Mouse (Mus musculus) limb, embryonic 14.5 days (tissue): ENCODE data around the gene Olfr701. TPM values are rescaled to one million over a fixed set of nuclear protein-coding genes. Genes with fewer than 3 reads are reported as not detected.

Experiments used
- ATAC-seq: fragments of 200-750 bp; cut with Nextera tagmentation; 2 replicates; pipeline ENCODE4 v1.8.0; 2017; ENCODE audit warnings: low read depth, moderate number of reproducible peaks, moderate TSS enrichment; ENCODE audit not compliant: low FRiP score
- DNase-seq: peaks from one replicate; pipeline ENCODE4 v3.0.0-alpha.2; 2015; ENCODE audit warnings: low spot score
- H3K27ac ChIP-seq: fragments of 300-500 bp; sonication (generic); replicated peaks from 2 replicates; pipeline ENCODE4 v1.5.1; 2014; ENCODE audit warnings: low read depth, mild to moderate bottlenecking, low read length, moderate library complexity, mixed read lengths
- H3K27me3 ChIP-seq: fragments of 300-500 bp; sonication (generic); 2 replicates; pipeline ENCODE4 v1.6.1; 2014; ENCODE audit warnings: low read length, mixed read lengths; ENCODE audit not compliant: control insufficient read depth, insufficient read depth
- H3K36me3 ChIP-seq: fragments of 300-500 bp; sonication (generic); 2 replicates; pipeline ENCODE4 v1.6.1; 2014; ENCODE audit warnings: mild to moderate bottlenecking, low read length, moderate library complexity, mixed read lengths; ENCODE audit not compliant: control insufficient read depth, insufficient read depth
- H3K4me1 ChIP-seq: fragments of 300-500 bp; sonication (generic); 2 replicates; pipeline ENCODE4 v1.6.1; 2014; ENCODE audit warnings: antibody characterized with exemption, low read length, mixed read lengths; ENCODE audit not compliant: control insufficient read depth, insufficient read depth
- H3K4me2 ChIP-seq: fragments of 300-500 bp; sonication (generic); replicated peaks from 2 replicates; pipeline ENCODE4 v1.6.1; 2014; ENCODE audit warnings: low read depth, mild to moderate bottlenecking, low read length, moderate library complexity; ENCODE audit not compliant: severe bottlenecking
- H3K4me3 ChIP-seq: fragments of 300-500 bp; sonication (generic); replicated peaks from 2 replicates; pipeline ENCODE4 v1.5.1; 2014; ENCODE audit warnings: low read length
- H3K9ac ChIP-seq: fragments of 300-500 bp; sonication (generic); 2 replicates; pipeline ENCODE4 v1.6.1; 2014; ENCODE audit warnings: mild to moderate bottlenecking, low read depth, low read length, moderate library complexity; ENCODE audit not compliant: severe bottlenecking
- H3K9me3 ChIP-seq: fragments of 300-500 bp; sonication (generic); 2 replicates; pipeline ENCODE4 v1.6.1; 2016; ENCODE audit warnings: low read length; ENCODE audit not compliant: control insufficient read depth
- POLR2A ChIP-seq: fragments of 200-500 bp; IDR thresholded peaks from 2 replicates; pipeline ENCODE4 v1.8.0; 2012; ENCODE audit warnings: inconsistent platforms, mild to moderate bottlenecking, moderate library complexity, borderline replicate concordance; ENCODE audit not compliant: insufficient read depth, insufficient read length; ENCODE audit errors: extremely low read depth
- WGBS: fragments of 180-500 bp; shearing (Covaris S2); extraction: QIAGEN DNeasy Blood & Tissue Kit; methylation state at CpG from one replicate; pipeline ENCODE4 v1.1.7; 2014; 5-methylcytosine and 5-hydroxymethylcytosine counted together
- polyA plus RNA-seq, 2 experiments: library from polyadenylated mRNA; depleted of rRNA in 1 of 2; stranded (reverse) in 1 of 2; unstranded in 1 of 2; fragments of >200 nt; fragmentation: Nextera tagmentation in 1 of 2; extraction: Ambion mirVana in 1 of 2; gene quantifications; 2 replicates each; pipeline versions ENCODE4 v1.2.1 to v1.2.3; 2012 to 2014

Gene Olfr701
- polyA plus RNA-seq, 2 experiments = not detected

DNA sequence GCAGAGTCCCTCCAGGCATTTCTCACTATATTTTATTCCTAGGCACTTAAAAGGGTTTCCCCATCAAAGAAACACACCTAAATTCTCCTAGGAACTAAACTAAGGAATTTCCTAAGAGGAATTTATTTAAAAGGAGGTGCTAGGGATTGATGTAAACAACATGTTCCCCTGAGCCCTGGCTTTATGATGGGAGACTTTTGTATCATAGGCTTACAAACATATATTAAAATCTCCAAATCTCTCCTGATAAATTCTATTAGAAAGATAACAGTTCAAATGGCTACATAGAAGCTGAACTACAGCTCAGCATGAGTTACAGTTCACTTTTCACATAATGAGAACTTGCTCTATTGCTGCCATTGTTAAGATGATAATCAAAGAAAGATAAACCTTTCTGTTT is 19.9 kb downstream of the Olfr701 start, which contains the start of gene Olfr702:
TSS of gene Olfr702 (minus strand) at position 101 of the 400 bp plus-strand sequence.
- Histone ChIP-seq H3K36me3 (no peaks in the 10 kb centered on the region), H3K4me1 (no peaks in the 10 kb centered on the region), H3K4me3 (no peak within 1 kb of the TSS), H3K4me2 (no peak within 1 kb of the TSS), H3K9ac (no peak within 1 kb of the TSS), H3K27ac (no peak within 1 kb of the TSS), H3K27me3 (no peaks in the 10 kb centered on the region), H3K9me3 (no peaks in the 10 kb centered on the region)
- DNase-seq = no peak
- no peak for TF ChIP-seq POLR2A
- ATAC-seq = no peak

DNA sequence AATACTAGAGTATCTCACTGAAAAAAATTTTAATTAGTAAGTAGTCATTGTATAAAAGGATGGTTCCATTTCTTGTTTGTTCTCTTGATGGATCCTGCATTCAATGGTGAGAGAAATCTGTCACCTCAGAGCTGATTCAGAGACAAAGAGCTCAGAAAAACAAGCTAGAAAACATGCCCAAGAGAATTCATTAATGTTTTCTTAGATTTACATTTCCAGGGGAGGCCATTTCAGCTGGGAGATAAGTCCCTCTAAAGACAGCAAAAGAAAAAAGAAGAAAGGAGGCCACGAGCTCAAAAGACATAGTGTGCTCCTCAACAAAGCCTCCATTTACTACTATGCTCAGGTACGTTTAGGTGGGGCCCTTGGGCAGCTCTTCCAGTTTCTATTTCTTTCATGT is 29.1 kb downstream of the Olfr701 start, which contains the start of gene Olfr703:
TSS of gene Olfr703 (plus strand) at position 301 of the 400 bp plus-strand sequence.
- 56% methylated on average over 2 of the region's 2 CpGs for WGBS
- ATAC-seq (no peak), DNase-seq (no peak)
- H3K27ac ChIP-seq = no peak within 1 kb of the TSS
- no peak for TF ChIP-seq POLR2A
- no peaks in the 10 kb centered on the region for H3K9me3 ChIP-seq
- H3K9ac ChIP-seq = no peak within 1 kb of the TSS
- H3K4me1 ChIP-seq = no peaks in the 10 kb centered on the region
- no peaks in the 10 kb centered on the region for H3K36me3 ChIP-seq
- no peaks in the 10 kb centered on the region for H3K27me3 ChIP-seq
- no peak within 1 kb of the TSS for H3K4me2 ChIP-seq
- no peak within 1 kb of the TSS for H3K4me3 ChIP-seq

DNA sequence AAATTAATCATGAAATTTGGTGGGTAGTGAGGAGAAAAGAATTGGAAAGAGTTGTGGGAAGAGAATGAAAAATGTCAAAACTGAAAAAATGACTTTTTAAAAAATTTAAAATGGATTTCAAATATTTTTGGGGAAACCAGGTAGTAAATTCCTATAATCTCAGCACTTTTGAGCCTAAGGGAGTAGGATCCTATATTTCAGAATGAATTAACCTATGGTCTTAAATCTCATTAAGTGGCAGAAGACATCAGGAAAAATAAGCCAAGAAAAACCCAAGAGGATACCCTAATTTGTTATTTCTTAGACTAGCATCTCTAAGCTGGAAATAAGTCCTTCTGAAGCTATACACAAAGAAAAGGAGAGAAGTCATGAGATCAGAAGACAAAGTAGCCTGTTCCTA is 49.0 kb downstream of the Olfr701 start, which contains the start of gene Olfr704:
TSS of gene Olfr704 (plus strand) at position 301 of the 400 bp plus-strand sequence.
- H3K4me3 ChIP-seq = no peak within 1 kb of the TSS
- no peaks in the 10 kb centered on the region for H3K9me3 ChIP-seq
- no peak within 1 kb of the TSS for H3K9ac ChIP-seq
- ATAC-seq (no peak), DNase-seq (no peak)
- no peaks in the 10 kb centered on the region for H3K4me1 ChIP-seq
- no peaks in the 10 kb centered on the region for H3K27me3 ChIP-seq
- no peak within 1 kb of the TSS for H3K4me2 ChIP-seq
- no peaks in the 10 kb centered on the region for H3K36me3 ChIP-seq
- no peak for TF ChIP-seq POLR2A
- no peak within 1 kb of the TSS for H3K27ac ChIP-seq

Other genes with a start within 250 kb of the Olfr701 start
- gene Olfr693, start 133.5 kb upstream of the Olfr701 start, polyA plus RNA-seq (2012; rRNA removed) = not detected in 2 replicates
- gene Olfr693, start 133.5 kb upstream of the Olfr701 start, polyA plus RNA-seq (2014; fragmentation: Nextera tagmentation; extraction: Ambion mirVana) = not detected in 2 replicates
- gene Olfr694, start 122.3 kb upstream of the Olfr701 start, polyA plus RNA-seq (2012; rRNA removed) = not detected in 2 replicates
- gene Olfr694, start 122.3 kb upstream of the Olfr701 start, polyA plus RNA-seq (2014; fragmentation: Nextera tagmentation; extraction: Ambion mirVana) = not detected in 2 replicates
- not detected in 2 replicates for gene Olfr695, start 97.7 kb upstream of the Olfr701 start, polyA plus RNA-seq (2012; rRNA removed)
- not detected in 2 replicates for gene Olfr695, start 97.7 kb upstream of the Olfr701 start, polyA plus RNA-seq (2014; fragmentation: Nextera tagmentation; extraction: Ambion mirVana)
- gene Olfr697, start 71.7 kb upstream of the Olfr701 start, polyA plus RNA-seq (2012; rRNA removed) = not detected in 2 replicates
- not detected in 2 replicates for gene Olfr697, start 71.7 kb upstream of the Olfr701 start, polyA plus RNA-seq (2014; fragmentation: Nextera tagmentation; extraction: Ambion mirVana)
- not detected in 2 replicates for gene Olfr698, start 58.7 kb upstream of the Olfr701 start, polyA plus RNA-seq (2012; rRNA removed)
- gene Olfr698, start 58.7 kb upstream of the Olfr701 start, polyA plus RNA-seq (2014; fragmentation: Nextera tagmentation; extraction: Ambion mirVana) = not detected in 2 replicates
- gene Olfr699, start 20.9 kb upstream of the Olfr701 start, polyA plus RNA-seq (2012; rRNA removed) = not detected in 2 replicates
- gene Olfr699, start 20.9 kb upstream of the Olfr701 start, polyA plus RNA-seq (2014; fragmentation: Nextera tagmentation; extraction: Ambion mirVana) = not detected in 2 replicates
- not detected in 2 replicates for gene Olfr700, start 5.3 kb upstream of the Olfr701 start, polyA plus RNA-seq (2012; rRNA removed)
- gene Olfr700, start 5.3 kb upstream of the Olfr701 start, polyA plus RNA-seq (2014; fragmentation: Nextera tagmentation; extraction: Ambion mirVana) = not detected in 2 replicates
- not detected in 2 replicates for gene Olfr702, start 19.8 kb downstream of the Olfr701 start, polyA plus RNA-seq (2012; rRNA removed)
- not detected in 2 replicates for gene Olfr702, start 19.8 kb downstream of the Olfr701 start, polyA plus RNA-seq (2014; fragmentation: Nextera tagmentation; extraction: Ambion mirVana)
- gene Olfr703, start 29.2 kb downstream of the Olfr701 start, polyA plus RNA-seq (2012; rRNA removed) = not detected in 2 replicates
- gene Olfr703, start 29.2 kb downstream of the Olfr701 start, polyA plus RNA-seq (2014; fragmentation: Nextera tagmentation; extraction: Ambion mirVana) = not detected in 2 replicates
- not detected in 2 replicates for gene Olfr704, start 49.1 kb downstream of the Olfr701 start, polyA plus RNA-seq (2012; rRNA removed)
- gene Olfr704, start 49.1 kb downstream of the Olfr701 start, polyA plus RNA-seq (2014; fragmentation: Nextera tagmentation; extraction: Ambion mirVana) = not detected in 2 replicates
- gene Olfr705, start 62.8 kb downstream of the Olfr701 start, polyA plus RNA-seq (2012; rRNA removed) = not detected in 2 replicates
- gene Olfr705, start 62.8 kb downstream of the Olfr701 start, polyA plus RNA-seq (2014; fragmentation: Nextera tagmentation; extraction: Ambion mirVana) = not detected in 2 replicates
- gene Olfr706, start 74.0 kb downstream of the Olfr701 start, polyA plus RNA-seq (2012; rRNA removed) = not detected in 2 replicates
- not detected in 2 replicates for gene Olfr706, start 74.0 kb downstream of the Olfr701 start, polyA plus RNA-seq (2014; fragmentation: Nextera tagmentation; extraction: Ambion mirVana)
- not detected in 2 replicates for gene Olfr707, start 87.1 kb downstream of the Olfr701 start, polyA plus RNA-seq (2012; rRNA removed)
- gene Olfr707, start 87.1 kb downstream of the Olfr701 start, polyA plus RNA-seq (2014; fragmentation: Nextera tagmentation; extraction: Ambion mirVana) = not detected in 2 replicates
- gene Olfr1532-ps1, start 93.9 kb downstream of the Olfr701 start, polyA plus RNA-seq (2012; rRNA removed) = not detected in 2 replicates
- gene Olfr1532-ps1, start 93.9 kb downstream of the Olfr701 start, polyA plus RNA-seq (2014; fragmentation: Nextera tagmentation; extraction: Ambion mirVana) = not detected in 2 replicates
- gene Olfr709-ps1, start 118.1 kb downstream of the Olfr701 start, polyA plus RNA-seq (2012; rRNA removed) = not detected in 2 replicates
- not detected in 2 replicates for gene Olfr709-ps1, start 118.1 kb downstream of the Olfr701 start, polyA plus RNA-seq (2014; fragmentation: Nextera tagmentation; extraction: Ambion mirVana)
- not detected in 2 replicates for gene Olfr710, start 134.2 kb downstream of the Olfr701 start, polyA plus RNA-seq (2012; rRNA removed)
- not detected in 2 replicates for gene Olfr710, start 134.2 kb downstream of the Olfr701 start, polyA plus RNA-seq (2014; fragmentation: Nextera tagmentation; extraction: Ambion mirVana)
- gene Olfr6, start 149.8 kb downstream of the Olfr701 start, polyA plus RNA-seq (2012; rRNA removed) = not detected in 2 replicates
- gene Olfr6, start 149.8 kb downstream of the Olfr701 start, polyA plus RNA-seq (2014; fragmentation: Nextera tagmentation; extraction: Ambion mirVana) = not detected in 2 replicates
- not detected in 2 replicates for gene Olfr711, start 161.3 kb downstream of the Olfr701 start, polyA plus RNA-seq (2012; rRNA removed)
- not detected in 2 replicates for gene Olfr711, start 161.3 kb downstream of the Olfr701 start, polyA plus RNA-seq (2014; fragmentation: Nextera tagmentation; extraction: Ambion mirVana)
- not detected in 2 replicates for gene Olfr2, start 191.9 kb downstream of the Olfr701 start, polyA plus RNA-seq (2012; rRNA removed)
- gene Olfr2, start 191.9 kb downstream of the Olfr701 start, polyA plus RNA-seq (2014; fragmentation: Nextera tagmentation; extraction: Ambion mirVana) = not detected in 2 replicates
- not detected in 2 replicates for gene Olfr713, start 217.0 kb downstream of the Olfr701 start, polyA plus RNA-seq (2012; rRNA removed)
- gene Olfr713, start 217.0 kb downstream of the Olfr701 start, polyA plus RNA-seq (2014; fragmentation: Nextera tagmentation; extraction: Ambion mirVana) = not detected in 2 replicates